Mouse (Mus musculus) liver, adult 2 months (tissue): ENCODE results near the gene Aacs.

Experiments used
- CTCF ChIP-seq: fragments of 200-500 bp; IDR thresholded peaks from 2 replicates; pipeline ENCODE4 v1.5.1; 2011; ENCODE audit warnings: low read depth, low read length, control low read depth
- POLR2A ChIP-seq: fragments of 200-500 bp; IDR thresholded peaks from 2 replicates; pipeline ENCODE4 v1.6.1; 2011; ENCODE audit warnings: low read length, control low read depth; ENCODE audit not compliant: insufficient read depth; ENCODE audit errors: extremely low read depth

GRCm38 (mm10) chr5:125476799-125477198, 1.2 kb downstream of the Aacs start:
- TF ChIP-seq CTCF (no peak), POLR2A (no peak)
